Mouse (Mus musculus) lung, postnatal 4 days (tissue): ENCODE measurements around the gene 5730522E02Rik.

ENCODE experiments used
- DNase-seq, 2 experiments: peaks; one replicate each; pipeline ENCODE4 v3.0.0; 2021

5730522E02Rik gene

DNA sequence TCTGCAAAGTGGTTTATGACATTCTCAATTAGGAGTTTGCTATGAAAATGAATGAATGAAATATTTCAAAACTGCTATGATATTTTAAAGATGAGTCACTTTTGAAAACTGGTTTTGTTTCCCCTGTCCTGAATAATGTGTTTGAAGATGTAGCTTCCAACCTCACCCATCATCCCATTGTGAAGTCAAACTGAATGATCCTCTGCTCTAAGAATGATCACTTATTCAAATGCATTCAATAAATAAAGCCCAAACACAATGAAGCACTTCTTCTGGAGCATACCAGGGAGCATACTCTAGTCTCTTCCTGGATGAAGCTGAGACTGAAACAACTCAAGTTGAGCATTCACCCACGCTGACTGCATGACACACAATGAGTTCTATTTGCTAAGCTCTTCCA, 438.3 kb downstream of the 5730522E02Rik start:
- no peak for DNase-seq

DNA sequence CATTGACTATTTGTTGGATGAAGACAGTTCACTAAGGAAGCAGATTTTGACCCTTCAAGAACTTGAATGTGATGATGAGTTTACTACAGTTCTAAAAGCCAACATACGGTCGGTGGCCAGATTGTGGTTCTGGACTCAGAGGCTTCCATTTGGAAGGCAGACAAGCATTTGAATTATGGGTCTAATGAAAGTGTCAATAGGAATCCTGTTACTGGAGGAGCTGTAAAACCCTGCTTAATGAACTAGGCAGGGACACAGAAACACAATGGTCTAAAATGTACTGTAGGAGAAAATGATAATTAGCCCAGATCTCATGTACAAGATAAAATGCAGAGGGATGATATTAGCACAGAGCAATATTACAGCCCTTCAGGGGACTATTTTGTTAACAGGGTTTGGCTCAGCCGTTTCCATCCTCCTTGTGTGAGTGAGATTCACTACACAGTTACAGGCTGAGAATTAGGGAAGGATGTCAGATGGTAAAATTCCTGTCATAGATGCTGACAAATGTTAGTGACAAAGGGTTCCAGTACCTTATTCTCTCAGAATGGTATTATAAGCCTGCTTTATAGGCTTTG, 439.5 kb downstream of the 5730522E02Rik start:
- DNase-seq, result no peak

DNA sequence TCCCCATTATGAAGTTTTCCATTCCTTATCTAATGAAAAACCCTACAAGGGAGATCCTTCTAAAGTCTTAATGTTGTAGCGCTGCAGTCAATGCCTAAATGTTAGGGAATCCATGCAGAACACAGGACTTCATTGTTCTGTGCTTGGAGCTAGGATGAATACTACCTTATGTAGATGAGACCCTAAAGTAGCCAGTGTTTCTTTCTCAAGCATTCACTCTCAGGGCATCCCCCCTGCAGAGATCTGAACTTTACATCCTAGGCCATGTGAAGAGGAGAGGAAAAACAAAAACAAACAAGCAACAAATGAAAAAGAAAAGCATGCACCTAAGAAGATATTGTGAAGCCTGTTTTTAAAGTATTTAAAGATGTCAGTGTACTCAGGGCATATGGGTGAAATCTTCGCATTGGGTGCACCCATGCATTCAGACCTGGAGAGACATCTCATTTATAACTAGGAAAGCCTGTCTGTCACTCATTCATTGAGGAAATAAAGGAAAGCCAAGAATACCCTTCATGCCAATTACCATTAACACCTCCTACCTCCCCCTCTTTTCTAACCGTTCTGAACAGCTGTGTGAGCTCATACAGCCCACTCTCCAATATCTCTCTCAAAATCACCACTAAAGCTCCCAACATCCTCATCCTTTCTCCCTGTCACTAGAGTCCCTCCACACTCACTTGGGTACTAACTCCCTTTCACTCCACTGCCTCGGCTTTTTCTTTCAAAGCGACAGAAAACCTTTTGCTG, 442.8 kb downstream of the 5730522E02Rik start:
- no peak for DNase-seq

DNA sequence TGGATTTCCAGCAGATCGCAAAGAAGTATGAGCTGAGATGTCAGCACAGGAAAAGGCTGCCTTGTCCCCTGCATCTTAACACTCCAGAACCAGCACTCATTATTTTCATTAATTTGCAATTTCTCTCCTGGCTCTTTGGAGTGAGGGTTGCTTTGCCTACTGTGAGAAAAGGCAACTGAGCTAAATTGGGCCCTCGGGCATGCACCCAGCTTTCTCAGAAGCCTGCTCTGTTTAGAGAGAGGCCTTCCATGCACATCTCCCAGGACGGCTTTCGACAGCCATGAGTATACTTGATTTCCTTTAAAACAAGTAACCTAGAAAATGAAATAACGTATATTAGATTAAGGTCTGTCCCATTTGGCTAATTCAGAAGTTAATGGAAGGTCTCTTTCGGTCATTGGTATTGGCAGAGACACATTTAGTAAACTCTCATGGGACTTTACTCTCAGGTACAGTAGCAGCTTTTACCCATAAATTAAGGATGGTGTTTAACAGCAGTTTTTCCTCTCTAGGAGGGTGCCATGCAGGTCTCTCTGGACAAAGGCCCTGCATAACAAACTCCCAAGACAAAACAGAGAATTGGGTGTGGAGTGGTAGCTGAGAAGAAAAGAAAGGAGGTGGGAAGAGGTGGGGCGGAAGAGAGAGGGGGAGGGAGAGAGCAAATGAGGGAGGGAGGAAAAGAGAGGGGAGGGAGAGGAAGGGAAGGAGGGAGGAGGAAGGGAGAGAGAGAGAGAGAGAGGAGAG, 457.2 kb downstream of the 5730522E02Rik start:
- no peak for DNase-seq

DNA sequence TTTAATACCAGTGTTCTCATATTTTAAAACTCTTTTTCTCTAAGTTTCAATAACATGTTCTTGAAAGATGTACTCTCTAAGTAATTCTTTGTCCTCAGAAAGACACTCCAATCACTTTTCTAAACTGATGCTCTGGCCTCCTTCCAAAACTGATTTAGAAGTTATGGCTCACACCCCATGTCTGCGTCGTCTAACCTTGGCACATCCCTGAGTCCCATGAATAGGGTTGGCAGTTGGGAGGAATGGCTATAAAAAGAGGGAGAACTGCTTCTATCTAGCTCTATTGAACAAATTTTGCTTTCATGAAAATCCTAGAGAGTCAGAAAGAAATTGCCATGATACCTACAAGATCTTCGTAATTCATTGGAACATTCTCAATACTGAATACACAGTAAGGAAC, 458.1 kb downstream of the 5730522E02Rik start:
- DNase-seq, result no peak

DNA sequence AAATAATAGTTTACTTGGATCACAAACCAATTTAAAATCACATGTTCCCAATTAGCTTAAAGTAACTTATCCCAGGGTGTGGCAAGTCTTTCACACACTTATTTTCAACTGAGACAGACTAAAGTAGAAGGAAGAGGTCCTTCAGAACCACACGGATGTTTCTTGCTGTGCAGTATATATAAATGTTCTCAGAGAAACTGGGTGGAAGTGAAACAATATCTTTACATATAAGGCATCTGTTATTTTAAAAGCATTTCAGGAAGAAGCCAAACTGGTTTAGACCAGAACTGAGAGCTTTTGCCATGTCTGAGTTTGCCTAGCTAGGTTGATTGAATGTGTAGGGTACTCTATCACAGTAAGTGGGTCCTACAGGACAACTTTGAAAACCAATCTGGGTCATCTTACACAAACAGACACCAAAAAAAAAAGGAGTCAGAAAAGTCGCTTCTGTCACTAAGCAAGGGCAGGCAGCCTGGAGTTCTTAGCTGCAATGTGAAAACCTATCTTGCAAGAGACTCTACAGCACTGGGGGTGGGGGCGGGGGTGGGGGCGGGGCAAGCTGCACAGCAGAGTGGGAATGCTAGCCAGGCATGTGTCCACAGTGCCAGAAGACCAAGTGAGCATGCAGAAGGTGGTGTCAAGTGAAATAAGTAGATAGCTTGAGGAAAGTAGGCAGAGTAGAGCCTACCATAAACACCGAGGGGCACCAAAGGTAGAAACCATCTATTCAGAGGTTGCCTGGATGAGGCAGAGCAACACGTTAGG, 463.3 kb downstream of the 5730522E02Rik start:
- DNase-seq, result no peak

DNA sequence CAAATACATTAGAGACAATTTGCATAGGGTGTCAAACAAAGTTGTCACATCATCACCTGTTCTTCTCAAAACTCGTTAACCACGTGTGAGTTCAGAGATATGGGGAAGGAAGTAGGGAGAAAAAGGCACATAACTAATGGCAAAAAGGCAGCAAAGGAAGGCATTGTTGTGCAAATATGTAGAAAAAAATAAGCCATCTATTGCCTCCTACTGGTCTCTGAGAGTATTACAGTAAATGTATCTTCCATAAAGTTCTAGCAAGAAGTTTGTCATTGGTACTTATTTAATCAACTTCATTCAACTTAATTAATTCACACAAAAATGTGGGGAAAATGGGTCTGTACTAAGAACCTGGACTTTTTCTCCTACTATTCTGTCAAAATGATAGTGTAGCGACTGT, 466.9 kb downstream of the 5730522E02Rik start:
- DNase-seq, result no peak

DNA sequence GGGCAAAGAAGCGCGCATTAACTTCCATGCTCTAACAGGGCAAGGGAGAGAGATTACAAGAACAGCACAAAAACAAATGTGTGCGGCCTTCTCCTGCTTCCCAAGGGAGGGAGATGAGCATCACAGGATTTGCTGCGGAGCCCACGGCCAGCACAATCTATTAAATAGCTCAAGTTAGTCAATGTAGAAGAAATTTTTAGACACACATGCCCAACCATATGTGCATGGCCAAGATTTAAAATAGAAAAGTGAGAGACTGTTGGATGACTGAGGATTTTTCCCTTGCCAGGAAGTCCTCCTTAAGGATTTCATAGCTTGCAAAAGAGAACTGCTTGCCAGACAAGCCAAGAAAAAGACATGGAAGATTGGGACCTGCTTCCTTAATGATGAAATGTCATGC, 473.3 kb downstream of the 5730522E02Rik start:
- no peak for DNase-seq

DNA sequence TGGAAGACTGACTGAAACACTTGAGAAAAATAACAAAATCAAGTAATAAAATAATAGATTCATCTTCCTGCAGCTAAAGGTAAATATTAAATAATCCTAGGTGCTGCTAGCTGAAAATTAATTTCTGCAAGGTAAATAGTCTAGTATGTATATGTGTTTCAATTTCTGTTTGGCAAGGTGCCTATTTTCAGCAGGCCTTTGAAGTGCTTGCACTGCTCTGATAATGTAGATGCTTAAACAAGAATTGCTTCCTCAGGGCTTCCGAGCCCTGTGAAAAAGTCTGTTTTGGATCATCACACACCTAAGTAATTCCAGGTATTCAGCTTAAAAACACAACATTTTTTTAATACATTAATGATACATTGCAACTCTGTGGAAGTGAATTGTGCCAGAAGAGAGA, 481.1 kb downstream of the 5730522E02Rik start:
- DNase-seq, result no peak

DNA sequence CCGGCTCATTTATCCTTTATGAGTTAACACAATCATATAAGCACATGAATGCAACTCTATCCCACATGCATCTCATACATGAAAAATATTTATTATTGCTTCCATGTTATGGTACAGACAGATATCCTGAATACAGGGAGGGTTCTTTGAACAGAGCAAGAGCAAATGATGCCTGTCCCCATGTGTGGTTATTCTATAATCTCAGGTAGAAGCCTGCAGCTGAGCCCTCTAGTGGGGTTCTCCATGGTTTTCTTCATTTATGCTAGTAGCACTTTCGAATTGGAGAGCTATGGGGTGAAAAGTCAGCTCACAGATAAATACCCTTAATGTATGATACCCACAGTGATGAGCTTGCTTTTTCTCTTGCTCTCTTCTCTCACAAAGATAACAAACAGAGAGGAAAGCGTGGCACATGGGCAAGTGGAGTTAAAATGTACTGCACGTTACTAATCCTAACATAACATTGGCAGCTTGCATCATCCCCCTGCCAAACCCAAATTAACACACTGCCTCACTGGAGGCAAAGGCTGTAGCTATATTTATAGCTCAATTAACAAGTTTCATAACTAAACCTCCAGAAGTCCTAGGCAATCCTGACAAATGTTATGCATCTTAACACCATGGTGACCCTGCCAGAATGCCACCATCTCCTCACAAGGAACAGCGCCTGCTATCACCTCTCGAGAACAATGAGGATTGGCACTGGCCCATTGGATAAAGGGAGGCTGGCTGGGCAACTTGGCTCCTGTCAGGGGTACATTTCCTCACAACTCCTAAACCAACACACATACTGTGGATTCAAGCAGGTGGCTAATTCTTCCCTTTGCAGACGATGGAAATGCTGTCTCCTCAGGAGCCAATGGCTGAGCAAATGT, 494.9 kb downstream of the 5730522E02Rik start:
- DNase-seq, result no peak

DNA sequence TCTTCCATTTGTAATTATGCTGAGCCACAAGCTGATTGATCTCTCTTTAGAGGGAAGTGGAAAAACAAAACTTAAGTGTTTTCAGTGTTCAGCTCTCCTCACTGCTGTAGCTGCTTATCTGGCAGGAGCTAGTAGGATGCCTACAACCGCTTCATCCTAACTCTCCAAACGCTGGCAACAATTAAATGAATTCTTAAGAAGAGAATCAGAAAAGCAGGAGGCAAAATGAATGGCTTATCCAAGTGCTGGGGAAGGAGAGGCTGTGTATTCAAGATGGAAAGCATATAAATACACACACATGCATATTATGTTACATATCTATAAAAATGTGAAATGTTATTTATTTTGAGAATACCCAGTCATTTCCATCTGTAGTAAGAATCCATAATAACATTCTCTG, 500.0 kb downstream of the 5730522E02Rik start:
- no peak for DNase-seq

DNA sequence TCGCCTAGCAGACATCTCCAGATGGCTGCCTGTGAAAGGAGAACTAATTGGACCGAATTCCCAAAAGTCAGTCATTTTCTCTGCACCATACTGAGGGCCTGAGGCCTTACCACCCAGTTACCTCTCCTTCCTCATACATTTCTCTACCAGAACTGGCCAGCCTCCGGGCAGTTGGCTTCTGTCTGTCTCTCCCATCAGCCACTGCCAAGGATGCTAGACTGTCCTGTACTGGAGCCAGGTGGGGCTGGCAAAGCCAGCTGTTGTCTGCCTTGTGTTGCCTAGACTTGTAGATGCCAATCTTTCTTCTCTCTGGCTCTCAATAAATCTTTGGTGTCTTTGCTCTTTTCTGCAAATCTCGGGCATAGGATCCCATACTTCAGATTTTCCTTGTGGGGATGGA, 500.7 kb downstream of the 5730522E02Rik start:
- no peak for DNase-seq

DNA sequence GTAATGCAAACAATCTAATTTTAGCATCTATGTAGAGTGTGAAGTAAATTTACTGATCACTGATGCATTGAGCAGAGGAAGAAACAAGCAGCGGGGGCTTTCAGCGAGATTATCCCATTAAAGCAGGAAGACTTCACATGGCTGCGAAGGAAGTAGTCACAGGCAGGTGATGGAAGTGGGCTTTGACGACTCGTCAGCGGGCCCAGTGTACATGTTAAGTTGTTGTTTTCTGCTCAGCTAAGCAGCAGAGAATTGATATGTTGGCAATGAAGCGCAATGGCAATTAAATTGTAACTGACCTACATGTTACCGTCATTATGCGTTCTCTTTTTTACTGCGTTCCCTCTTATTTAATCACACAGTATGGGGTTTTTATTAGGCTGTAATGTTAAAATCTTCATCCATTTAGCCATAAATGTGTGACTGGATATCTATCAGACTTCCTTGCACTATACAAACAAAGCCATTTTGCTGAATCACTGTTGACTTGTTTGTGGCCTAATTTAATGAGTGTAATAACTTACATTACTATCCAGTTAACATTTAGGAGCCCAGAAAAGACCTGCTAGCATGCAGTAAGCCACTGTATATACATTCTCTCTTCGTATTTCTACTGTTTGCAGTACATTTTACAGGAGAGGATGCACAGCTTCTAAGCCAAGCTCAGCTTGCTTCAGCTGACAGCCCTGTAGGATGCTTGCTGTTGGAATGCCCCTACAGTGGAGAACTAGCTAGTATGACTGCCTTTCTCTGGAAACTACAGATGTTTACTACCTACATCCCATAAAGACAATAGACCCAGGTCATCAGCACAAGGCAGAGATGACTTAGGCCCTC, 506.0 kb downstream of the 5730522E02Rik start:
- no peak for DNase-seq

DNA sequence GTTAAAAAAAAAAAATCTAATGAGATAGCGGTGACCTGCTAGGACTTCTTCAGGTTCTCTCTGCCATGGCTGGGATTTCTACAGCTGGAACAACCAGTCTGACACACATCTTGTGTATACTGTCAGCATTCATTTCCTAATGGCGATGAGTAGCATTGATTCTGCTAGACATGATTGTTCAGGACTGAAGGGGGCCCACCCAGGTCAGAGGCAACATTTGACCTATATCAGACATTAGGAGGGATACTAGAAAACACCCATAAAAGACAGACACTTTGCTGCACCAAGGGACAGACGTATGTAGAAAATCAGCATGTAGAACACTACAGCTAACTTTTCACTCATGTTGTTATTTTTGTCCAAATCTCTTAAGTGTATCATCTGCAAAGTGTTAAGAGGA, 507.8 kb downstream of the 5730522E02Rik start:
- no peak for DNase-seq

DNA sequence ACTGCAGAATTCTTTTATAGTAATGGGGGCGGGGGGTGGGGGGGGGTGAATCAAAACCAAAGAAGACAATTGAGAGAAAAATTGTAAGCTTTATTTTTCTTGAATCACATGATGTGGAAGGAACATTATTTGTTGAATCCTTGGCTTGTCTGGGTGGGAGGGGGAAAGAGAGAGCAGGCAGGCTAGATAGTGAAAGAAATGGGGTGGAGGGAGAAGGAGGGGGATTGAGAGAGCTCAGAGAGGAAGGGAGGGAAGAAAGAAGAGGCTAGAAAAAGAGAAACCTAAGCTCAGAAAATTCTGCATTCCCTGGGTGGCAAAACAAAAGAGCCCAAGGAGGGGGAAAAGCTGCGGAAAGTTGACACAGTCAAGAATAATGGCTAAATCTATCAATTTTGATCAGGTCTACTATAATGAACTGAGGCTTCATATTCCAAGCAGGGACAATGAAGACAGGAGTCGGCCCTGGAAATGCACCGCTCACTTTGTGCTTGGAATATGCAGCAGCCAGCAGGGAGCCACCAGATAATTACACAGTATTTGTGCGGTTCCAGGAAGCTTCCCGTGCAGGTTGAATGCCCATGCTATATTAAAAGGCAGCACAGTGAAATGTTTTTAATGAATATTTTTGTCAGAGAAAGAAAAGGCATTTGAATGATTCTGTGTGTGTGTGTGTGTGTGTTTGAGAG, 512.9 kb downstream of the 5730522E02Rik start:
- DNase-seq, result no peak

DNA sequence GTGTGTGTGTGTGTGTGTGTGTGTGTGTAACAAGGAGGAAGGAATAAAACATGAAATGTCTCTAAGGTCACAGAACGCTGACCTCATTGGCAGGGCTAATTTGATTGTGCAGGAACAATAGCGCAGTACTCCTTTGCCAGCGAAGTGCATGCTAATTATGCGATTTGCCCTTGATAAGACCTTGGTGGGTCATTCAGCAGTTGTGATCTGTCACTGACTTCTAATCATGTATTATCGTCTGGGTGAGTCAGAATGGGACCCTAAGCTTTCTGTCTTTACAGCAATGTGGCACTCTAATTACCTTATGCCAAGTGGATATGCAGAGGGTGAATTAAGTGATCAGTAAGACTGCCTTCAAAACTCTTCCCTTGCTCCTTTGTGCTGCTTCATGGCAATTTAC, 514.4 kb downstream of the 5730522E02Rik start:
- no peak for DNase-seq

DNA sequence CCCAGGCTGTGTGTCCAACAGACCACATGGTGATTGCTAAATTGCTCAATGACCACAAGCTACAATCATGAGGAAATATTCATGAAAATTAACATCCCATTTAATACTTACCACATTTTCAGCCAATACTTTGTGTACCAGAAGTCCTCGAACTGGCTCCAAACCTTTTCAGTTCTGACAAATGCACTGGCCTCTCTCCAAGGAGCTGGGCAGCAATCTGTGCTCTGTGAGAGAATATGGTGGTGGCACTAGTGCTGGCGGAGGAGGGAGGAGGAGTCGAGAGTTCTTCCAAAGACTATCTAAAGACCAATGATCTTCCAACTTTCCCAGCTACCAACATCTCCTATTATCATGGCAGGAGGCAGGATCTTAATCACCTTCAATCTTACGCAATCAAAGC, 525.8 kb downstream of the 5730522E02Rik start:
- DNase-seq, result no peak

DNA sequence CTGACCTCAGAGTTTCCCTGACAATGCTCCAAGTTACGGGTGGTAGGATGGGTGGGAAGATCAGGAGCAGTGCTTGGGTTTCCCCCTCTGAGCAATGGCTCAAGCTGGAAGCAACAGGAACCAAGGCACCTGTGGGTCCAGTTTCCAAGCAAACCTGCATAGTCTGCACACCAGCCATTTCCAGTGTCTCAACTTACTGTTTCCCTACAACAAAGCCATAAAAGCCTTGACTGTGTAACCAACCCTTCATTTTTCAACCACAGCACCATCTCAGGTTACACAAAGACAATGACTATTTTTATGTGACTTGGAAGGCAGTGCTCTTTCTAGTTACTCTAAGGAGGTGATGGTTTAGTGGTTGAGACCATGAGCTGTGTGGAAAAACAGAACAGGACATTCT, 530.7 kb downstream of the 5730522E02Rik start:
- DNase-seq, result no peak

DNA sequence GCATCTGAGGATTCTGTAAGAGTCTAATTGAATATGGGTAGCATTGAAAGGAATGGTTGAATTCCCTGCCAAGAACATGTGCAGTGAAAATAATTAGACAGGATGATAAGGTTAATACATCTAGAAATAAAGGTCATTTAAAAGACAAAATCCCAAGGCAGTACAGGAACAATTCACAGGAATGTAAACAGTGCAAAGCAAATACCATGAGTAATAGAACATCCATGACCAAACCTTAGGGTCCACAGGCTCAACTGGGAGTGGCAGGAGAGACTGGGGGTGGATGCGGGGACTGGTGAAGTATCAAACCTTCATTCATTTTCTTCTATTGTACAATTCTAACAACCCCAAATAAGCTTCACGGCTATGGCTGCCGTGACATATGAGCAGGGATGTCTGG, 536.4 kb downstream of the 5730522E02Rik start:
- no peak for DNase-seq

DNA sequence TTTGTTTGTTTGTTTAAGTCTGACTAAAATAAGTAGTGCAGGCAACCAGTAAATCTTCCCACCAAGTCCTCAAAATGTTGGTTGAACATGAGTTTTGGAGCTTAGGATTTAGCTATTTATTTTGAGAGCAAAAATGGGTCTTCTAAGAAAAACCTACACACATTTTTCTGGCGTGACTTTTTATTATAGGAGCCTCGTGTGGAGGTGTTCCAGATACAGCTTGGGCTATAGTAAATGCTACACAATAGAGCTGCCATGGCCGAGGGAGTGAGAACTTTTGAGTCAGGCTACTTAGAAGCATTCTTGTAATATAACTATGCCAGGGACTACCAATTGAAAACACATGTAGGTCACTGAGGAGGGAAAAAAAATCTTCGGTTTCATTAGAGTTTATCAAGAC, 540.5 kb downstream of the 5730522E02Rik start:
- no peak for DNase-seq

DNA sequence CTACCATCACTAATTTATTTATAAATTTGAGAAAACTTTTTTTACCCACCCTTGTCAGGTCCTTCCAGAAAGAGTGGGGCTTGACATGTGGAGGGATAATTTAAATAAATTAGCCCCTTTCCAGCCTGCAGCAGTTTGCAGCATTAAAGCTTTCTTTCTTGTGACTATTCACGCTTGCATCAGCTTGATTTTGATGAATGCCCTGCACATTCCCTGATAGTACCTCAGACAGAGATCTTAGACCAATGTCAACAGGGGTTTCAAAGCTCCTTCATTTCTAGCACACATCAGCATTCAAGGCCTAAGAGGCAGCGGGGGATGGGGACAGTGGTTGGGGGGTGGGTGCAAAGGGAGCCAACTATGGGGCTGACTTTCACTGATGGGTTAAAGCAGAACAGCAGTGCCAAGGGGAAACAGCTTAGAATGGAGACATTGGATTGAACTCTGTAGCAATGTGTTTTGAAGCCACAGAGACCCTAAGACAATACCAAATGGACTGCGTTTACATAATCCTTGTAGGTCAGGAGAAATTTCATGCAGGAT, 545.9 kb downstream of the 5730522E02Rik start:
- DNase-seq, result no peak
